Mouse (Mus musculus): ENCODE results near the gene Gsap.

DNA sequence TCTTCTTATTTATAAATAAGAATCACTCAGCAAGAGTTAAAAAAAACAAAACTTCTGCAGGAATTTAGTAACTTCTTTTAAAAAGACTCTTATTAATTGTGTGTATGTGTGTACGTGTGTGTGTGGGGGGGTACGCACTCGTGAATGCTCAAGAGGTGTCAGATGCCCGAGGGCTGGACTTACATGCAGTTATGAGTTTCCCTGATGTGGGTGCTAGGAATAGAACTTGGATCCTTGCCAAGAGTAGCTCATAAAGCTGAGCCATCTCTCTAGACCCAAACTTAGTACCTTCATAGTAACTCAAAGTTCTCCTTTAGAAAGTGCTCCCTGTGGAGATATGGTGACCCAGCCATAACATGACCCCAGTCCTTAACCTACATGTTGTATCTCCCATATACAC, 20.0 kb downstream of the Gsap start:
- no peak for TF ChIP-seq CTCF (conservative IDR thresholded peaks at IDR 0.05; ENCODE audit: low read length)
- TF ChIP-seq POU5F1 (IDR thresholded peaks at IDR 0.05; ENCODE audit: borderline replicate concordance, low read length): no peak
